Mouse (Mus musculus) kidney, postnatal 10 days (tissue): ENCODE data around the gene Frem2.

Experiments used
- DNase-seq: peaks from one replicate; pipeline ENCODE4 v3.0.0; 2021; ENCODE audit warnings: mixed read lengths

The Frem2 gene

DNA sequence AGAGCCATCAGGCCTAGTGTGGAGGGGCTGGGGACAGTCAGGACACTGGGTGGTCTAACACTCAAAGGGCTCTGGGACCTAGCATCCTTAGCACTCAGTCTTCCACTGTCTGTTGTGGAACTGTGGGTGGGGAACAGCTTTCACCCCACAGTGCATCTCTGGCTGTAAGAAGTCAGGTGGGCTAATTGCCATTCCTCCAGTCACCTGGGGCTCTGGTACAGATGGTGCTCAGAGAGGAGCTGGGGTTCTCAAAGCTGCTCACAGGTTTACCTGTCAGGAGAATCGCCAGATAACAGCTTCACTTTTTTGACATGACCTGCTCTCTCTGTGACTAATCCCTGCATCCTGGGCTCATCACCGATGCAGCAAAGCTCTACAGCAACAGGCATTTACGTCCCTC is 46.0 kb downstream of the Frem2 start:
- no peak for DNase-seq

DNA sequence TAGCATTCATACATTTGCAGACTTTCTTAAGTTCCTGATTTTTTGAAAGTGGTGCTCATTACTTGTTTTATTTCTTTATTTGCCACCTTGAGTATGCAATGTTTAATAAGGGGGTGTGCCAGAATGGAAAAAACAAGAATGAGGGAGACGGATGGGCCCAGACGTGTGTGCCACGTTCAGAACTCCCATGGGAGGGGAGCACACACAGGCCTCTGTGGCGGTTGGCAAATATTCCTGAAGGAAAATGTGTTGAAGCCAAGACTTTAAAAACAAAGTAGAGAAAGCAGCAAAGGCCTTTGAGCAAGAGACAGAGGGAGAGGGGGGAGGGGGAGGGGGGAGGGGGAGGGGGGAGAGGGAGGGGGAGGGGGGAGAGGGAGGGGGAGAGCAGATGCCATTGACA is 47.3 kb downstream of the Frem2 start:
- no peak for DNase-seq

- DNase-seq: no peak
Measured at GRCm38 (mm10) chr3:53600140-53600539, 57.0 kb downstream of the Frem2 start.

DNA sequence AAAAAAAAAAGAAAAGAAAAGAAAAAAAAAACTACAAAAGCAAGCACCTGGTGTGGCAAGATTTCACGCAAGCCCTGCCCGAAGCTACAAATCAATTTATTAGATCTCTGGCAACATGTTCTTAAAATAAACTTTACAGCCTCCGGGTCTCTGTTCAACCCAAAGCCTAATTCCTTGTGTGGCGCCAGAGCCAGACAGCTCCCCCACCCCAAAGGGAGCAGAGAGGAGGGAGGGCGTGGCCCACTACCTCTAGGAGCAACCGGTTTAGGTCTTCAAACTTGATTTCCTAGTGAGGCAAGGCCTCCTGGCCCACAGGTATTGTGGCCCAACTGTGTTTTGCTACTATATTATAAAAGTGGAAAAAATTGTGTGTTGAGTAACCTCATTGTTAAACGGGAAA is 57.8 kb downstream of the Frem2 start:
- no peak for DNase-seq

DNA sequence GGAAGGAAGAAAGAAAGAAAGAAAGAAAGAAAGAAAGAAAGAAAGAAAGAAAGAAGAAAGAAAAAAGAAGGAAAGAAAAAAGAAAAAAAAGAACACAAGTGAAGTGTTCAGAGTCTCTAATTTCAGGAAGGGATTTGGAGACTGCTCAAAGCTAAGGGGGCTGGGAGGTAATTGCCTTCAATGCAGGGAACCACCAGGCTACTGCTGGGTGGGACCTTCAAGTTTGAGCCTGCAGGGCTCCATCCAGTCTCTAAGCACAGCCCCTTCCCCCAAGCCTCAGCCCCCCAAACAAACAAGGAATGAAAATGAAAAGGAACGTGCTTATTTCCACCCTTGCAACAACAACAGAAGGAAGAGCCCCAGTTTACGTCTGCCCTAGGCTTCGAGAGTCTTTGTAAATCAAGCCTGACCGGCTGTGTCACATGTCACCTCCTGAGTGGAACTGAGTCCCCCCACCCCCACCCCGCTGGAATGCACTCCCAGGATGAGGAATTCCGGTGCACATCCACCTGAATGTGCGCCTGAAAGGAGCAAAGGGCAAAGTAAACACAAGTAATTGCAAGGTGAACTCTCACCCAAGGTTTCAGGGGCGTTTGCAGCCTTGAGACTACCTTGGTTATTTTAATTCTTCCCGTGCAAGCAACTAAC is 58.9 kb downstream of the Frem2 start:
- peak; percentile 38 for DNase-seq

DNA sequence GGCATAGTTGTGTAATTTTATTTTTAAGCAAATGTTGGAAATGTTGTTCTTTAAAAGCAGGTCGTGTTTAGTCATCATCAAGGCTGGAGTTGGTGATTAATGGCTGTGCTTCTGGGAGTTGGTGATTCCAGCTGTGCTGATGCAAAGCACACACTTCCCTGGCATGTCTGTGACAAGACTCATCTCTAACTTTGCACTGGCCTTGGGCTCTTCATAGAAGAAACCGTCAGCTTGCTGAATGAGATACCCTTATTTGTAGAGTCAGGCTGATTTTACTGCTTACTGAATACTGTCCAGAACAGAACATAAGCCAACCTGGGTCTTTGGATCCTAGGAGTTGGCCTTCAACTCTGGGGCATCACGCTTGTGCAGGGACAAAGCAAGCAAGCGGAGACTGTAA is 62.7 kb downstream of the Frem2 start:
- DNase-seq: no peak

GRCm38 (mm10) chr3:53593718-53594117 is 63.4 kb downstream of the Frem2 start:
- DNase-seq: no peak

DNA sequence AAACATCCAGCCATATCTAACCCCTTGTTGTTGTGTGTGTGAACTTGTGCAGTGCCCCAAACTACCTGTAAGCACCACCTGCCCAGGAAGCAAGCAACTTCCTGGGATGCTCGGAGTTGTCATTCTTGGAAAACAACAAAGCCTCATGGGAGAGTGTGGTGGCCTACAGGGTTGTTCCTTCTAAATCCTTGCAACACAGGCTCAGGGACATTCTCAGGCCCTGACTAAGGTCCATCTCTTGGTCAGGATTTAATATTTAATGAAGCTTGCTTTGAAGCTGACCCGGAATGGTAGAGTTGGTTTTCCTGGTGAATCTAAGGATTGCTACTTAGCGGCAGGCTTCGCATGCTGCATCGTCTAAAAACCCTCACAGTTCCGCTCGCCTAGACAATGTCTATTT is 65.1 kb downstream of the Frem2 start:
- no peak for DNase-seq

- peak; percentile 83 for DNase-seq
Measured at GRCm38 (mm10) chr3:53590139-53590621, 67.0 kb downstream of the Frem2 start.

DNA sequence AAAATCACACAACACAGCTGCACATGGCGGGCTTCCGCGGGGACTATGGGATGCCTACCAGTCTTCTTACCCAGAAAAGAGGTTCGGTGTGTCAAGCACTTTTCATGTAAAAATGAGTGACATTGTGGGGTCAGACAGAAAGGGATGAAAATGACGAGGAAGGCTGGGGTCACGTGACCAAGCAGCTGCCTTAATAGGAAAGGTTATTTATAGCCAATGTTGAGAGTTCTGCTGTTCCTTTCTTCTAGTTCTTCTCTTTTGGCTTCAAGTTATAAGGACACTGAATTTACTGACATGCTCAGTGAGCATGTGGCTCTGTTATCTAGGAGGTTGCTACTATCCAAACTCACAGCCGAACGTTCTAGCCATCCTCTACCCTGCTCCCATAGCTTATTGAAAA is 73.9 kb downstream of the Frem2 start:
- DNase-seq: no peak

GRCm38 (mm10) chr3:53580596-53581254 is 76.4 kb downstream of the Frem2 start:
- no peak for DNase-seq

GRCm38 (mm10) chr3:53579121-53579704 is 77.9 kb downstream of the Frem2 start:
- no peak for DNase-seq

DNA sequence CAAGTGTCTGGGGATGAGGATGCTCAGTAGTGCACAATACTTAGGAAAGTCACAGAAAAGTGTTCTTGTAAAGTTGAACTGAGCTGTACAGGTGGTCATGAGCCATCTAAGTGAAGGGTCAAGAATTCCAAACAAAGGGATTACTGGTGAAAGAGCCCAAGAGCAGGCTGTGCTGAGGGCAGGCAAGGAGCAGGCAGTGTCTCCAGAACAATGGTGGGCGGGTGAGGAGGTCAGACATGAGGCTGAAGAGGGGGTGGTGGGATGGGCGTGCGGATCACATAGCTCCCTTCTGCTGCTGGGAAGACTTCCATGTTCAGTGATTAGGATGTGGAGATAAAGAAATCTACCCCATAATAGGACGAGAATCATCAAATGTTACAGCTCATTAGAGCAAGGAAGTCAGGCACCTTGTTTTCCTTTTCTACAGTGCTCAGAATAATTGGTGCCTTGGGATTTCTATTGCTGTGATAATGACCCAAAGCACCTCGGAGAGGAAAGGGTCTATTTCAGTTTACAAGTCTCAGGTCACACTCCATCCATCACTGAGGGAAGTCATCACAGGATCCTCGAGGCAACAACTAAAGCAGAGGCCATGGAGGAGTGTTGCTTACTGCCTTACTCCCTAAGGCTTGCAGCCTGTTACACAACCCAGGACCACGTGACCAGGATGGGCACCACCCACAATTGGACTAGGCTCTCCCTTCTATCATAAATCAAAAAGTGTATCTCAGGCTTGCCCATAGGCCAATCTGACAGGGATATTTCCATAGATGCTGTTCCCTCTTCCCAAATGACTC is 80.6 kb downstream of the Frem2 start:
- DNase-seq: no peak

- no peak for DNase-seq
Measured at GRCm38 (mm10) chr3:53574123-53574522, 83.0 kb downstream of the Frem2 start.

DNA sequence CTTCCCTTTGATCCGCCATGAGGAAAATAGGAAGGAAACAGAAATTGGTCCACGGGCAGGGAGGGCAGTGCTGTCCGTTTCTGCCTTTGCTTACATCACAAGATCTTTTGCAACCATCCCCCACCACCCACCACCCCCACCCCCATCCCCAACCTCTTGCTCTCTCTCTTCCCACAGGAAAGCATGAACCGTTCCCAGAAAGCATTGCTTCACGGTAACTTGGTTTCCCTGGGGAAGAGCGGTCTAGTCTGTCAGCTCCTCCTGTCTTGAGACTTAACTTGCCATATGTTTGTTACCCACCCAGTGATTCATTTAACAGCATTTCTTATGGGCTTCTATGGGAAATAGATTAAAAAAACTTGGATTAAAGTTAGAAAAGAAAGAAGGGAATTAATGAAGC is 85.5 kb downstream of the Frem2 start:
- no peak for DNase-seq

DNA sequence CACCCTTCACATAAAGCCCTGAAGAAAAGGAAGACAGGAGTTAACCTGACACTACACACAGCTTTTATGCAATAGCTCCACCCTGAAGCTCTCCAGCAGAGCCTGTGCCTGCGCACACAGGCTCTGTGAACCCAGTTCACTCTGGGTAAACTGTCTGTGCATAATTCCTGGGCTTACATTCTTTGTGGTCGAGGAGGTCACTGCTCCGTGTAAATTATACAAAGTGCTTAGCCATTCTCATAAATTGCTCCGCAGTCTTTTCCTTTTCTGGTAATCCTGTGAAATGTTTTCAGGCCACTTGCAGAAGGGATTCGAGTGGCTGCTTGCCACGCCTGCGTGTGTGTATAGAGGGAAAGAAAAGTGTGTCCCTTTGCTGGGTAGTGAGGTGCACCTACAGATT is 92.6 kb downstream of the Frem2 start:
- peak; percentile 66 for DNase-seq

- DNase-seq: peak; percentile 58
Measured at GRCm38 (mm10) chr3:53563746-53564145, 93.4 kb downstream of the Frem2 start.

DNA sequence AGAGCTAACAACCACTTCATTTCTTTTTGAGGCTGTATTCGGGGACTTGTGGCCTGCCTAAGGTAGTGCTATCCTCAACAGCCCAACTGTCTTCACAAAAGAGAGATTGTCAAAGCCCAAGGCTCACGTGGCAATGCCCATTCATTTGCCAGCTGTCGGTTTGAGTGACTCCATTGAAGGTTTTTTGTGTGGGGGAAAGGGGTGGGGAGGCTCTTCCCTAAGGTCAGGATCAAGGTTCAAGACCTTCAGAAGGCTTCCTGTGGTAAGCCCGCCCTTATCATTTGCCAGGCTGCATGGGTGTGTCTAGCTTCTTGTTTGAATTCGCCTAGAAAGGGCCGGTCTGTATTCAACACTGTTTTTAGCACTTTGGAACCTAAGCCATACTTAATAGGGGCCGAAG is 95.3 kb downstream of the Frem2 start:
- no peak for DNase-seq

DNA sequence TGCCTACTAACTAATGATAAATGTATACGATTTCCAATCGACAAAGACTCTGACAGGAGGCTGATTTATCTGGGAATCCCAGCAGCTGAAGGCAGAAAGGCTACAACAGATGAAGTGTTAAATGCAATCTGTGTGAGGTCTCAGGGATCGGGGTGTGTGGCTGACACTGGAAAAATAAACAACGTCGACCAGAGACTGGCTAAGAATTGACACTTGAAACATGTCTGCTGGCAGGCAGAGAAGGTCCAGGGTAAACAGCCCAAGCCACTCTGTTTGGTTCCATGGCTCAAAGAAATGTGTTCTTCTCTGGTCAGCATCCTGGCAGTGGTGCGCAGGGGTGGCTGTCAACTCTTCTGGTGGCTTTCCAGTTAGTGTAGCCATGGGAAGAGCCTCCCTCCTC is 98.1 kb downstream of the Frem2 start:
- DNase-seq: peak; percentile 19

GRCm38 (mm10) chr3:53558230-53558629 is 98.9 kb downstream of the Frem2 start:
- DNase-seq: no peak

GRCm38 (mm10) chr3:53557388-53558214 is 99.6 kb downstream of the Frem2 start:
- no peak for DNase-seq
